Mouse (Mus musculus) layer of hippocampus, postnatal 36 days (tissue): ENCODE measurements at regions not wholly inside any gene's neighbourhood (a gene's known extent, or its start where the extent isn't known, plus 50 kb on each side); places are given as distances from the start of the nearest gene placed in this dataset.

ENCODE experiments used
- DNase-seq, 2 experiments: peaks; one replicate each; pipeline ENCODE4 v3.0.0; 2022

- no peak for DNase-seq
Observed at GRCm38 (mm10) chr17:87531411-87532157, 84.8 kb upstream of the Calm2 start.

- no peak for DNase-seq
Observed at GRCm38 (mm10) chr17:87532158-87532545, 85.4 kb upstream of the Calm2 start.

GRCm38 (mm10) chr17:87532762-87533161 lies 86.0 kb upstream of the Calm2 start:
- no peak for DNase-seq

GRCm38 (mm10) chr17:87549568-87549967 lies 86.2 kb upstream of the Epcam start:
- DNase-seq, result no peak

GRCm38 (mm10) chr17:87550518-87551164 lies 85.1 kb upstream of the Epcam start:
- no peak for DNase-seq

- no peak for DNase-seq
Observed at GRCm38 (mm10) chr17:87554561-87554960, 81.2 kb upstream of the Epcam start.

GRCm38 (mm10) chr17:87558419-87558818 lies 77.4 kb upstream of the Epcam start:
- no peak for DNase-seq

GRCm38 (mm10) chr17:87559641-87560040 lies 76.1 kb upstream of the Epcam start:
- DNase-seq, result no peak

- no peak for DNase-seq
Observed at GRCm38 (mm10) chr17:87560923-87561322, 74.9 kb upstream of the Epcam start.

- no peak for DNase-seq
Observed at GRCm38 (mm10) chr17:87563375-87563774, 72.4 kb upstream of the Epcam start.

- no peak for DNase-seq
Observed at GRCm38 (mm10) chr17:87565631-87566030, 70.1 kb upstream of the Epcam start.

- DNase-seq, result no peak
Observed at GRCm38 (mm10) chr17:87566296-87566695, 69.5 kb upstream of the Epcam start.

- no peak for DNase-seq
Observed at GRCm38 (mm10) chr17:87566996-87567395, 68.8 kb upstream of the Epcam start.

- DNase-seq, result no peak
Observed at GRCm38 (mm10) chr17:87567475-87567874, 68.3 kb upstream of the Epcam start.

- no peak for DNase-seq
Observed at GRCm38 (mm10) chr17:87569981-87570380, 65.8 kb upstream of the Epcam start.

- DNase-seq, result no peak
Observed at GRCm38 (mm10) chr17:87570676-87571344, 65.0 kb upstream of the Epcam start.

- peak; percentile 89 to 94 for DNase-seq
Observed at GRCm38 (mm10) chr17:87571345-87571932, 64.3 kb upstream of the Epcam start.

- no peak for DNase-seq
Observed at GRCm38 (mm10) chr17:87583575-87583974, 52.2 kb upstream of the Epcam start.

- DNase-seq, result no peak
Observed at GRCm38 (mm10) chr17:87585355-87585754, 50.4 kb upstream of the Epcam start.
